Comparison of ENCODE assay signal across 1 mouse cellular context in the genomic region with DNA sequence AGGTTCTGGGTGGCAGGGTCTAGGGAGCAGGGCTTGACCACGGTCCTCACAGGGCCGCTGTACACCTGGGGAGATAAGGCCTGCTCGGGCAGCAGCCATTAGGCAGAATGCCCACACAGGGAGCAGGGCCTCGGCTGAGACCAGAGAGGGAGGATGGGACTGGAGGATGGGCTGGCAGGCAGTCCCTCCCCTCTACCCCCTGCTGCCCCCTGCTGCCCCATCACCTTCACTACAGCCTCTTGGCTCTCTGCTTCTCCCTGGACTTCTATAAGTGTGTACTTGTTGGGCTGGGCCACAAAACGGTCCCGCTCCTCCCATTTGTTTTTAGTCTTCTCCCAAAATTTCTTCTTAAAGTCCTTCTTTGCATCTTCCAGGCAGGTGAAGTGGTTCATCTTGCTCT.
A peak's percentile ranks its signal among the peaks of the same experiment; 100 is the strongest.
TF ChIP-seq lines count a peak whose summit lies in the region.

No protein-coding gene starts in this region.

TF ChIP-seq in CH12.LX, 34 proteins besides CTCF, POLR2A, EP300 and RAD21 (continued from another document):
- TF ChIP-seq KAT2A (IDR thresholded peaks at IDR 0.05; ENCODE audit: insufficient replicate concordance, low read length) (no peak), MXI1 (IDR thresholded peaks at IDR 0.05; ENCODE audit: low read depth, low read length) (no peak), ELF1 (IDR thresholded peaks at IDR 0.05; ENCODE audit: low read depth, low read length) (no peak; the same call in 1 of the 2 replicates), SIN3A (IDR thresholded peaks at IDR 0.05; ENCODE audit: low read length) (0 out of 2 replicates have a peak, but pooled peaks have one; percentile 11), IRF4 (IDR thresholded peaks at IDR 0.05; ENCODE audit: low read depth, low read length) (peak; percentile 28; the same call in 1 of the 2 replicates), JUN (IDR thresholded peaks at IDR 0.05; ENCODE audit: insufficient read depth, low read depth, low read length) (no peak), ETS1 (conservative IDR thresholded peaks at IDR 0.05; ENCODE audit: low read depth, low read length) (no peak), SMC3 (IDR thresholded peaks at IDR 0.05; ENCODE audit: low read depth, low read length) (peak; percentile 55), NRF1 (IDR thresholded peaks at IDR 0.05; ENCODE audit: low read depth, low read length) (0 out of 2 replicates have a peak, but pooled peaks have one; percentile 9), MEF2A (IDR thresholded peaks at IDR 0.05; ENCODE audit: borderline replicate concordance, low read depth, low read length) (no peak; the same call in 1 of the 2 replicates), CHD2 (IDR thresholded peaks at IDR 0.05; ENCODE audit: low read length) (peak; percentile 83), PAX5 (IDR thresholded peaks at IDR 0.05; ENCODE audit: low read length) (no peak)
